Comparison of ENCODE assay signal across 7 mouse cellular contexts in genomic region chr6:134984748-134985147, GRCm38 (mm10). TPM values are rescaled to one million over a fixed set of nuclear protein-coding genes. Genes with fewer than 3 reads are reported as not detected.
DNase-seq lines count a peak whose midpoint lies in the region; ATAC-seq and TF ChIP-seq lines count a peak whose summit lies in the region.

No protein-coding gene starts in this region.

- H3K4me3 ChIP-seq in megakaryocyte, embryonic 14.5 days (replicated peaks): peak overlapping the region; percentile 67
- no peak overlapping the region for H3K4me3 ChIP-seq in hindbrain, embryonic 11.5 days (ENCODE audit: low read depth, low read length)
- H3K4me3 ChIP-seq in liver, embryonic 14.5 days (ENCODE audit: insufficient read depth in 1 of 2, low read depth in 2 of 2, low read length in 2 of 2): peak overlapping the region; percentile 71 to 80
- H3K4me3 ChIP-seq in stomach, embryonic 16.5 days (replicated peaks; ENCODE audit: low read length): no peak overlapping the region

- H3K4me1 ChIP-seq in megakaryocyte, embryonic 14.5 days: peaks cover 60% of the 10 kb centered on the region
- 0 out of 2 replicates have a peak, but pooled peaks cover 2% of the 10 kb centered on the region for H3K4me1 ChIP-seq in hindbrain, embryonic 11.5 days (replicated peaks; ENCODE audit: control insufficient read depth, insufficient read depth, low read length)
- H3K4me1 ChIP-seq in liver, embryonic 14.5 days (replicated peaks; ENCODE audit: control insufficient read depth in 2 of 2, insufficient read depth in 2 of 2, low read length in 1 of 2): peaks cover 37 to 40% of the 10 kb centered on the region in 2 experiments
- H3K4me1 ChIP-seq in stomach, embryonic 16.5 days (ENCODE audit: control insufficient read depth, insufficient read depth, low read length): no peaks in the 10 kb centered on the region

- DNase-seq in c-Kit-positive CD71-positive TER-119-negative erythroid progenitor cells, embryonic 14.5 days (ENCODE audit: low read depth): peak; percentile 76
- DNase-seq in hindbrain, embryonic 11.5 days (ENCODE audit: low spot score): peak; percentile 36
- DNase-seq in liver, embryonic 14.5 days (ENCODE audit: low read depth in 3 of 3, low spot score in 3 of 3): peak; percentile 86 to 93 (median 87)
- no peak for DNase-seq in right cerebral cortex, postnatal 36 days (ENCODE audit: low spot score in 2 of 2)

- H3K4me2 ChIP-seq in hindbrain, embryonic 11.5 days (replicated peaks; ENCODE audit: low read depth, low read length): no peak overlapping the region
- peak overlapping the region; percentile 99 for H3K4me2 ChIP-seq in liver, embryonic 14.5 days (ENCODE audit: low read depth)
- H3K4me2 ChIP-seq in stomach, embryonic 16.5 days (ENCODE audit: low read depth, low read length): peak overlapping the region; percentile 92; the same call in 1 of the 2 replicates

- peak; percentile 58 for TF ChIP-seq CTCF in liver, embryonic 14.5 days (IDR thresholded peaks at IDR 0.05; ENCODE audit: low read depth)

- H3K27me3 ChIP-seq in megakaryocyte, embryonic 14.5 days (replicated peaks): no peaks in the 10 kb centered on the region
- no peaks in the 10 kb centered on the region for H3K27me3 ChIP-seq in hindbrain, embryonic 11.5 days (ENCODE audit: control insufficient read depth, insufficient read depth, low read length)
- no peaks in the 10 kb centered on the region for H3K27me3 ChIP-seq in liver, embryonic 14.5 days (ENCODE audit: control insufficient read depth, insufficient read depth, low read length)
- no peaks in the 10 kb centered on the region for H3K27me3 ChIP-seq in stomach, embryonic 16.5 days (ENCODE audit: control insufficient read depth, insufficient read depth, low read length)

- H3K36me3 ChIP-seq in megakaryocyte, embryonic 14.5 days (replicated peaks; ENCODE audit: low read length): no peaks in the 10 kb centered on the region
- no peaks in the 10 kb centered on the region for H3K36me3 ChIP-seq in hindbrain, embryonic 11.5 days (ENCODE audit: control insufficient read depth, insufficient read depth, low read length)
- no peaks in the 10 kb centered on the region for H3K36me3 ChIP-seq in liver, embryonic 14.5 days (replicated peaks; ENCODE audit: control insufficient read depth, insufficient read depth, low read depth)
- H3K36me3 ChIP-seq in stomach, embryonic 16.5 days (ENCODE audit: control insufficient read depth, insufficient read depth, low read length): no peaks in the 10 kb centered on the region

- H3K9me3 ChIP-seq in megakaryocyte, embryonic 14.5 days: no peaks in the 10 kb centered on the region
- no peaks in the 10 kb centered on the region for H3K9me3 ChIP-seq in hindbrain, embryonic 11.5 days (ENCODE audit: control insufficient read depth, low read length)
- no peaks in the 10 kb centered on the region for H3K9me3 ChIP-seq in liver, embryonic 14.5 days (ENCODE audit: control insufficient read depth, low read length)
- no peaks in the 10 kb centered on the region for H3K9me3 ChIP-seq in stomach, embryonic 16.5 days (replicated peaks; ENCODE audit: control insufficient read depth, low read length)

- no peak overlapping the region for H3K27ac ChIP-seq in hindbrain, embryonic 11.5 days (ENCODE audit: low read depth, low read length)
- H3K27ac ChIP-seq in liver, embryonic 14.5 days: peak overlapping the region; percentile 96
- H3K27ac ChIP-seq in stomach, embryonic 16.5 days (ENCODE audit: low read length): no peak overlapping the region

- no peak for ATAC-seq in megakaryocyte, adult 5-6 weeks (ENCODE audit: poor library complexity, severe bottlenecking)
- ATAC-seq in hindbrain, embryonic 11.5 days (ENCODE audit: low FRiP score): no peak
- peak; percentile 87 for ATAC-seq in liver, embryonic 14.5 days (ENCODE audit: insufficient read depth)
- peak; percentile 28; the same call in 1 of the 2 replicates for ATAC-seq in stomach, embryonic 16.5 days (ENCODE audit: insufficient read depth, low FRiP score)

- TF ChIP-seq EP300 in liver, embryonic 14.5 days (IDR thresholded peaks at IDR 0.05; ENCODE audit: low read depth): peak; percentile 80

- no peak overlapping the region for H3K9ac ChIP-seq in hindbrain, embryonic 11.5 days (ENCODE audit: low read depth, low read length)
- peak overlapping the region; percentile 89 for H3K9ac ChIP-seq in liver, embryonic 14.5 days (replicated peaks)
- H3K9ac ChIP-seq in stomach, embryonic 16.5 days (ENCODE audit: low read length): no peak overlapping the region

- WGBS in hindbrain, embryonic 11.5 days: 61% methylated on average over 3 of the region's 3 CpGs
- 6% methylated on average over 3 of the region's 3 CpGs for WGBS in liver, embryonic 14.5 days (ENCODE audit: insufficient replicate concordance)
- 50% methylated on average over 3 of the region's 3 CpGs for WGBS in stomach, embryonic 16.5 days

RNA-seq across cellular contexts. Expression of gene Apold1, which starts 3.2 kb away (rescaled TPM):
- 0.92 and 1.1 TPM in 2 replicates for polyA plus RNA-seq in megakaryocyte, embryonic 14.5 days (2012; ENCODE audit: insufficient read depth, low replicate concordance)
- 0.21 and 0.89 TPM in 2 replicates for total RNA-seq in megakaryocyte, adult 5-6 weeks (2015)
- total RNA-seq in megakaryocyte, adult 5-6 weeks (2017): 0.40 and 0.49 TPM in 2 replicates
- 3.0 and 3.7 TPM in 2 replicates for polyA plus RNA-seq in hindbrain, embryonic 11.5 days (2014; fragmentation: Nextera tagmentation; extraction: Ambion mirVana)
- 0.78 and 0.95 TPM in 2 replicates for polyA plus RNA-seq in liver, embryonic 14.5 days (2012; rRNA removed)
- 1.6 and 2.2 TPM in 2 replicates for polyA plus RNA-seq in liver, embryonic 14.5 days (2014; fragmentation: Nextera tagmentation; extraction: Ambion mirVana)
- polyA plus RNA-seq in stomach, embryonic 16.5 days (2015; fragmentation: Nextera tagmentation; extraction: Ambion mirVana): 2.2 and 2.9 TPM in 2 replicates

RNA-seq across cellular contexts. Expression of gene Ddx47, which starts 26.7 kb away (rescaled TPM):
- polyA plus RNA-seq in megakaryocyte, embryonic 14.5 days (2012; ENCODE audit: insufficient read depth, low replicate concordance): 6.6 TPM in 1 of 2 replicates, not detected in the other
- 43.4 and 50.3 TPM in 2 replicates for total RNA-seq in megakaryocyte, adult 5-6 weeks (2015)
- total RNA-seq in megakaryocyte, adult 5-6 weeks (2017): 62.6 and 74.5 TPM in 2 replicates
- polyA plus RNA-seq in hindbrain, embryonic 11.5 days (2014; fragmentation: Nextera tagmentation; extraction: Ambion mirVana): 101 and 102 TPM in 2 replicates
- polyA plus RNA-seq in liver, embryonic 14.5 days (2012; rRNA removed): 29.7 and 45.5 TPM in 2 replicates
- 50.7 and 53.7 TPM in 2 replicates for polyA plus RNA-seq in liver, embryonic 14.5 days (2014; fragmentation: Nextera tagmentation; extraction: Ambion mirVana)
- 104 and 105 TPM in 2 replicates for polyA plus RNA-seq in stomach, embryonic 16.5 days (2015; fragmentation: Nextera tagmentation; extraction: Ambion mirVana)

Comparison
In these comparisons a context has a peak if more than half of its experiments do, and no peak if none do; other contexts are left out.
1. H3K4me3 ChIP-seq: peak in megakaryocyte, embryonic 14.5 days (single experiment) and liver, embryonic 14.5 days (2 of 2); none in hindbrain, embryonic 11.5 days (single experiment) and stomach, embryonic 16.5 days (single experiment).
2. ATAC-seq: peak in liver, embryonic 14.5 days (single experiment) and stomach, embryonic 16.5 days (single experiment); none in megakaryocyte, adult 5-6 weeks (single experiment) and hindbrain, embryonic 11.5 days (single experiment).
3. DNase-seq: peak in c-Kit-positive CD71-positive TER-119-negative erythroid progenitor cells, embryonic 14.5 days (single experiment), hindbrain, embryonic 11.5 days (single experiment) and liver, embryonic 14.5 days (3 of 3); none in right cerebral cortex, postnatal 36 days (0 of 2).